Mouse (Mus musculus) stomach, embryonic 15.5 days (tissue): Measurements from ENCODE around the gene Prr19. TPM values are rescaled to one million over a fixed set of nuclear protein-coding genes. Genes with fewer than 3 reads are reported as not detected.

Source experiments
- ATAC-seq: fragments of 200-750 bp; cut with Nextera tagmentation; 2 replicates; pipeline ENCODE4 v1.8.0; 2017; ENCODE audit warnings: low read depth, moderate number of reproducible peaks, moderate TSS enrichment; ENCODE audit not compliant: insufficient read depth, low FRiP score
- H3K27ac ChIP-seq: fragments of 300-500 bp; sonication (generic); 2 replicates; pipeline ENCODE4 v1.5.1; 2015; ENCODE audit warnings: mild to moderate bottlenecking, inconsistent platforms
- H3K27me3 ChIP-seq: fragments of 300-500 bp; sonication (generic); replicated peaks from 2 replicates; pipeline ENCODE4 v1.6.1; 2015; ENCODE audit warnings: inconsistent platforms
- H3K36me3 ChIP-seq: fragments of 300-500 bp; sonication (generic); 2 replicates; pipeline ENCODE4 v1.6.1; 2015; ENCODE audit warnings: inconsistent platforms
- H3K4me1 ChIP-seq: fragments of 300-500 bp; sonication (generic); 2 replicates; pipeline ENCODE4 v1.6.1; 2015; ENCODE audit warnings: inconsistent platforms
- H3K4me2 ChIP-seq: fragments of 300-500 bp; sonication (generic); 2 replicates; pipeline ENCODE4 v1.6.1; 2015; ENCODE audit warnings: mild to moderate bottlenecking, inconsistent platforms
- H3K4me3 ChIP-seq: fragments of 300-500 bp; sonication (generic); replicated peaks from 2 replicates; pipeline ENCODE4 v1.5.1; 2015; ENCODE audit warnings: inconsistent platforms
- H3K9ac ChIP-seq: fragments of 300-500 bp; sonication (generic); 2 replicates; pipeline ENCODE4 v1.6.1; 2015; ENCODE audit warnings: inconsistent platforms
- H3K9me3 ChIP-seq: fragments of 300-500 bp; sonication (generic); 2 replicates; pipeline ENCODE4 v1.6.1; 2016; ENCODE audit warnings: inconsistent platforms
- WGBS: fragments of 180-500 bp; shearing (Covaris S2); methylation state at CpG from one replicate; pipeline ENCODE4 v1.1.7; 2015; 5-methylcytosine and 5-hydroxymethylcytosine counted together
- polyA plus RNA-seq: library from polyadenylated mRNA; unstranded; fragments of >200 nt; fragmentation: Nextera tagmentation; extraction: Ambion mirVana; gene quantifications from 2 replicates; pipeline ENCODE4 v1.2.1, GENCODE M21; 2015

The Prr19 gene
- polyA plus RNA-seq, 1 experiment from 2014 or later = 0.41 TPM

- H3K27me3 ChIP-seq = no peaks in the 10 kb centered on the region
- peak overlapping the region; percentile 55; the same call in 1 of the 2 replicates for H3K9ac ChIP-seq
- peak overlapping the region; percentile 74 for H3K4me3 ChIP-seq
- peaks cover 19% of the 10 kb centered on the region for H3K36me3 ChIP-seq
- peak overlapping the region; percentile 82 for H3K4me2 ChIP-seq
- 80% methylated on average over 8 of the region's 8 CpGs for WGBS
- no peak for ATAC-seq
- H3K4me1 ChIP-seq = peaks cover 39% of the 10 kb centered on the region
- H3K27ac ChIP-seq = peak overlapping the region; percentile 84; the same call in 1 of the 2 replicates
- H3K9me3 ChIP-seq = no peaks in the 10 kb centered on the region
These were observed 31.5 kb upstream of the Prr19 start for GRCm38 (mm10) chr7:25269545-25270271.

- 88% methylated on average over 35 of the region's 35 CpGs for WGBS
- Histone ChIP-seq H3K9ac (no peak overlapping the region), H3K9me3 (no peaks in the 10 kb centered on the region), H3K36me3 (peaks cover 19% of the 10 kb centered on the region), H3K27me3 (no peaks in the 10 kb centered on the region), H3K4me1 (peaks cover 52% of the 10 kb centered on the region), H3K4me2 (no peak overlapping the region), H3K27ac (no peak overlapping the region), H3K4me3 (no peak overlapping the region)
- ATAC-seq = no peak
These were observed 30.3 kb upstream of the Prr19 start for GRCm38 (mm10) chr7:25270652-25271633.

GRCm38 (mm10) chr7:25271651-25272444, 29.4 kb upstream of the Prr19 start:
- H3K36me3 ChIP-seq = peaks cover 19% of the 10 kb centered on the region
- H3K27me3 ChIP-seq = no peaks in the 10 kb centered on the region
- no peak overlapping the region for H3K4me3 ChIP-seq
- no peak overlapping the region for H3K9ac ChIP-seq
- no peak for ATAC-seq
- H3K9me3 ChIP-seq = no peaks in the 10 kb centered on the region
- H3K4me1 ChIP-seq = peaks cover 55% of the 10 kb centered on the region
- H3K27ac ChIP-seq = no peak overlapping the region
- no peak overlapping the region for H3K4me2 ChIP-seq
- WGBS = 90% methylated on average over 28 of the region's 30 CpGs

GRCm38 (mm10) chr7:25272445-25273258, 28.6 kb upstream of the Prr19 start:
- WGBS = 85% methylated on average over 38 of the region's 38 CpGs
- no peak for ATAC-seq
- Histone ChIP-seq H3K4me1 (peaks cover 56% of the 10 kb centered on the region), H3K9ac (no peak overlapping the region), H3K4me2 (no peak overlapping the region), H3K27me3 (no peaks in the 10 kb centered on the region), H3K27ac (no peak overlapping the region), H3K36me3 (peaks cover 19% of the 10 kb centered on the region), H3K9me3 (no peaks in the 10 kb centered on the region), H3K4me3 (no peak overlapping the region)

- peaks cover 19% of the 10 kb centered on the region for H3K36me3 ChIP-seq
- no peak overlapping the region; the same call in 1 of the 2 replicates for H3K27ac ChIP-seq
- peak; percentile 44; the same call in 1 of the 2 replicates for ATAC-seq
- WGBS = 83% methylated on average over 22 of the region's 22 CpGs
- no peaks in the 10 kb centered on the region for H3K9me3 ChIP-seq
- H3K4me2 ChIP-seq = no peak overlapping the region
- peaks cover 59% of the 10 kb centered on the region for H3K4me1 ChIP-seq
- no peak overlapping the region for H3K9ac ChIP-seq
- H3K27me3 ChIP-seq = no peaks in the 10 kb centered on the region
- no peak overlapping the region for H3K4me3 ChIP-seq
These were observed 27.7 kb upstream of the Prr19 start for GRCm38 (mm10) chr7:25273259-25274241.

GRCm38 (mm10) chr7:25274571-25274970, 26.6 kb upstream of the Prr19 start:
- Histone ChIP-seq H3K27ac (peak overlapping the region; percentile 100; the same call in 1 of the 2 replicates), H3K36me3 (peaks cover 19% of the 10 kb centered on the region), H3K4me2 (no peak overlapping the region), H3K9ac (0 out of 2 replicates have a peak overlapping the region, but pooled peaks have one; percentile 1), H3K4me3 (no peak overlapping the region), H3K4me1 (peaks cover 50% of the 10 kb centered on the region), H3K27me3 (no peaks in the 10 kb centered on the region), H3K9me3 (no peaks in the 10 kb centered on the region)
- WGBS = 31% methylated on average over 5 of the region's 5 CpGs
- no peak for ATAC-seq

- H3K27ac ChIP-seq = peak overlapping the region; percentile 100
- WGBS = 80% methylated on average over 3 of the region's 3 CpGs
- H3K9ac ChIP-seq = 0 out of 2 replicates have a peak overlapping the region, but pooled peaks have one; percentile 1
These were observed 26.2 kb upstream of the Prr19 start for GRCm38 (mm10) chr7:25274996-25275395.

GRCm38 (mm10) chr7:25275555-25276298, 25.5 kb upstream of the Prr19 start:
- ATAC-seq = no peak
- H3K4me3 ChIP-seq = no peak overlapping the region
- no peaks in the 10 kb centered on the region for H3K27me3 ChIP-seq
- no peaks in the 10 kb centered on the region for H3K9me3 ChIP-seq
- H3K4me1 ChIP-seq = peaks cover 51% of the 10 kb centered on the region
- 47% methylated on average over 9 of the region's 9 CpGs for WGBS
- peaks cover 19% of the 10 kb centered on the region for H3K36me3 ChIP-seq
- peak overlapping the region; percentile 34; the same call in 1 of the 2 replicates for H3K9ac ChIP-seq
- peak overlapping the region; percentile 100 for H3K27ac ChIP-seq
- no peak overlapping the region for H3K4me2 ChIP-seq

More at GRCm38 (mm10) chr7:25274996-25275395, 26.2 kb upstream of the Prr19 start:
- H3K4me2 ChIP-seq = no peak overlapping the region
- H3K36me3 ChIP-seq = peaks cover 19% of the 10 kb centered on the region
- H3K9me3 ChIP-seq = no peaks in the 10 kb centered on the region
- H3K4me1 ChIP-seq = peaks cover 49% of the 10 kb centered on the region
- no peaks in the 10 kb centered on the region for H3K27me3 ChIP-seq
- no peak overlapping the region for H3K4me3 ChIP-seq
- no peak for ATAC-seq

GRCm38 (mm10) chr7:25277405-25277804, 23.8 kb upstream of the Prr19 start:
- H3K4me3 ChIP-seq = peak overlapping the region; percentile 71; the same call in 1 of the 2 replicates
- WGBS = 77% methylated on average over 4 of the region's 4 CpGs
- peak overlapping the region; percentile 1; the same call in 1 of the 2 replicates for H3K9ac ChIP-seq

More at GRCm38 (mm10) chr7:25277405-25277804, 23.8 kb upstream of the Prr19 start:
- H3K9me3 ChIP-seq = no peaks in the 10 kb centered on the region
- no peaks in the 10 kb centered on the region for H3K27me3 ChIP-seq
- H3K36me3 ChIP-seq = peaks cover 16% of the 10 kb centered on the region
- peak overlapping the region; percentile 87 for H3K4me2 ChIP-seq
- no peak for ATAC-seq
- H3K27ac ChIP-seq = peak overlapping the region; percentile 100
- H3K4me1 ChIP-seq = peaks cover 61% of the 10 kb centered on the region
